Mouse (Mus musculus) bone marrow macrophage, adult 2 months (primary cell): ENCODE results near the gene Lst1.

Source experiments
- CTCF ChIP-seq: IDR thresholded peaks from 2 replicates; pipeline ENCODE4 v1.5.1; 2012; ENCODE audit warnings: low read depth, mild to moderate bottlenecking, low read length, moderate library complexity
- POLR2A ChIP-seq: IDR thresholded peaks from 2 replicates; pipeline ENCODE4 v1.6.1; 2012; ENCODE audit warnings: mild to moderate bottlenecking, low read depth, low read length, borderline replicate concordance

DNA sequence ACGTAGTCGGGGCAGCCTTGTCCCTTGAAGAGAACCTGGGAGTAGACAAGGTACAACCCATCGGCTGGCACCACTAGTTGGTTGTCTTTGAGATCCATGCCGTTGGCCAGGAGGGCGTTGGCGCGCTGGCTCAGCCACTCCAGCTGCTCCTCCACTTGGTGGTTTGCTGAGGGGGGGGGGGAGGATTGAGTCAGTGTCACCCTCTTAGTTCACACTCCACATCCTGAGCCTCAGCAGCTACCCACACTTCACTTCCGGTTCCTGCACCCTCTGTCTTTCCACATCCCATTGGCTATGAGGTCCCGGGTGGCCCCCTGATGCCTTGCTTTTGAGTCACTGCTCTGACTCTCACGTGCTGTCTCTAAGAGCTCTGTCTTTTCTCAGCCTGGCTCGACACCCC, 12.2 kb upstream of the Lst1 start:
- TF ChIP-seq CTCF = no peak
- TF ChIP-seq POLR2A = no peak
